Mouse (Mus musculus) midbrain, embryonic 13.5 days (tissue): ENCODE results near the gene Ptprcap. TPM values are rescaled to one million over a fixed set of nuclear protein-coding genes. Genes with fewer than 3 reads are reported as not detected.

Experiments used
- ATAC-seq: fragments of 200-750 bp; cut with Nextera tagmentation; 2 replicates; pipeline ENCODE4 v1.8.0; 2017; ENCODE audit warnings: mild to moderate bottlenecking, moderate TSS enrichment, moderate library complexity
- H3K27ac ChIP-seq: fragments of 300-500 bp; sonication (generic); 2 replicates; pipeline ENCODE4 v1.5.1; 2015; ENCODE audit warnings: inconsistent platforms, mild to moderate bottlenecking, moderate library complexity
- H3K27me3 ChIP-seq: fragments of 300-500 bp; sonication (generic); 2 replicates; pipeline ENCODE4 v1.6.1; 2015; ENCODE audit warnings: mild to moderate bottlenecking, inconsistent platforms
- H3K36me3 ChIP-seq: fragments of 300-500 bp; sonication (generic); 2 replicates; pipeline ENCODE4 v1.6.1; 2015; ENCODE audit warnings: mild to moderate bottlenecking, inconsistent platforms
- H3K4me1 ChIP-seq: fragments of 300-500 bp; sonication (generic); replicated peaks from 2 replicates; pipeline ENCODE4 v1.6.1; 2015; ENCODE audit warnings: inconsistent platforms
- H3K4me2 ChIP-seq: fragments of 300-500 bp; sonication (generic); replicated peaks from 2 replicates; pipeline ENCODE4 v1.6.1; 2015; ENCODE audit warnings: moderate library complexity, mild to moderate bottlenecking, inconsistent platforms
- H3K4me3 ChIP-seq: fragments of 300-500 bp; sonication (generic); replicated peaks from 2 replicates; pipeline ENCODE4 v1.5.1; 2015; ENCODE audit warnings: mild to moderate bottlenecking, inconsistent platforms
- H3K9ac ChIP-seq: fragments of 300-500 bp; sonication (generic); replicated peaks from 2 replicates; pipeline ENCODE4 v1.6.1; 2015; ENCODE audit warnings: mild to moderate bottlenecking, inconsistent platforms
- H3K9me3 ChIP-seq: fragments of 300-500 bp; sonication (generic); 2 replicates; pipeline ENCODE4 v1.6.1; 2016; ENCODE audit warnings: mild to moderate bottlenecking, inconsistent platforms
- WGBS: fragments of 180-500 bp; shearing (Covaris S2); methylation state at CpG from one replicate; pipeline ENCODE4 v1.1.7; 2015; 5-methylcytosine and 5-hydroxymethylcytosine counted together
- polyA plus RNA-seq: library from polyadenylated mRNA; unstranded; fragments of >200 nt; fragmentation: Nextera tagmentation; extraction: Ambion mirVana; gene quantifications from 2 replicates; pipeline ENCODE4 v1.2.1, GENCODE M21; 2015

Gene Ptprcap
- polyA plus RNA-seq, 1 experiment from 2014 or later = 0.50 TPM

GRCm38 (mm10) chr19:4143759-4144268 lies 9.6 kb upstream of the Ptprcap start, which contains the start of gene Cabp4:
Gene Cabp4 (minus strand): TSS chr19:4144033.
- Histone ChIP-seq H3K36me3 (no peaks in the 10 kb centered on the region), H3K27me3 (no peaks in the 10 kb centered on the region), H3K9ac (no peak within 1 kb of the TSS), H3K9me3 (no peaks in the 10 kb centered on the region), H3K27ac (no peak within 1 kb of the TSS), H3K4me2 (no peak within 1 kb of the TSS), H3K4me1 (peaks cover 20% of the 10 kb centered on the region), H3K4me3 (no peak within 1 kb of the TSS)
- ATAC-seq = no peak
- WGBS = 84% methylated on average over 7 of the region's 7 CpGs

GRCm38 (mm10) chr19:4144550-4145498 lies 8.6 kb upstream of the Ptprcap start:
- H3K9me3 ChIP-seq = no peaks in the 10 kb centered on the region
- WGBS = 86% methylated on average over 16 of the region's 16 CpGs
- H3K4me2 ChIP-seq = no peak overlapping the region
- no peak overlapping the region for H3K27ac ChIP-seq
- H3K27me3 ChIP-seq = no peaks in the 10 kb centered on the region
- peaks cover 21% of the 10 kb centered on the region for H3K4me1 ChIP-seq
- no peak for ATAC-seq
- no peaks in the 10 kb centered on the region for H3K36me3 ChIP-seq
- H3K9ac ChIP-seq = no peak overlapping the region
- H3K4me3 ChIP-seq = no peak overlapping the region

GRCm38 (mm10) chr19:4145936-4146335 lies 7.5 kb upstream of the Ptprcap start:
- no peak overlapping the region for H3K4me3 ChIP-seq
- peaks cover 32% of the 10 kb centered on the region for H3K4me1 ChIP-seq
- peaks cover 11% of the 10 kb centered on the region for H3K36me3 ChIP-seq
- WGBS = 80% methylated on average over 5 of the region's 5 CpGs
- H3K4me2 ChIP-seq = no peak overlapping the region
- no peak for ATAC-seq
- H3K9ac ChIP-seq = no peak overlapping the region
- H3K27ac ChIP-seq = no peak overlapping the region
- H3K27me3 ChIP-seq = no peaks in the 10 kb centered on the region
- H3K9me3 ChIP-seq = no peaks in the 10 kb centered on the region

- peaks cover 16% of the 10 kb centered on the region for H3K36me3 ChIP-seq
- 60% methylated on average over 12 of the region's 12 CpGs for WGBS
- no peak overlapping the region for H3K9ac ChIP-seq
- no peak for ATAC-seq
- no peaks in the 10 kb centered on the region for H3K9me3 ChIP-seq
- peaks cover 35% of the 10 kb centered on the region for H3K4me1 ChIP-seq
- H3K27ac ChIP-seq = no peak overlapping the region
- no peaks in the 10 kb centered on the region for H3K27me3 ChIP-seq
- no peak overlapping the region for H3K4me3 ChIP-seq
- no peak overlapping the region for H3K4me2 ChIP-seq
Observed at GRCm38 (mm10) chr19:4146366-4147021, 6.9 kb upstream of the Ptprcap start.

GRCm38 (mm10) chr19:4147022-4147405 lies 6.4 kb upstream of the Ptprcap start:
- WGBS = 50% methylated on average over 3 of the region's 3 CpGs
- no peak overlapping the region for H3K27ac ChIP-seq

GRCm38 (mm10) chr19:4147782-4148490 lies 5.5 kb upstream of the Ptprcap start:
- ATAC-seq = peak; percentile 51
- peak overlapping the region; percentile 94 for H3K4me2 ChIP-seq
- H3K4me3 ChIP-seq = peak overlapping the region; percentile 90
- H3K36me3 ChIP-seq = peaks cover 28% of the 10 kb centered on the region
- peaks cover 35% of the 10 kb centered on the region for H3K4me1 ChIP-seq
- H3K27ac ChIP-seq = peak overlapping the region; percentile 44; the same call in 1 of the 2 replicates
- H3K9me3 ChIP-seq = no peaks in the 10 kb centered on the region
- 31% methylated on average over 9 of the region's 9 CpGs for WGBS
- H3K9ac ChIP-seq = peak overlapping the region; percentile 92
- H3K27me3 ChIP-seq = no peaks in the 10 kb centered on the region

More at GRCm38 (mm10) chr19:4147022-4147405, 6.4 kb upstream of the Ptprcap start:
- no peak overlapping the region for H3K9ac ChIP-seq
- H3K4me1 ChIP-seq = peaks cover 35% of the 10 kb centered on the region
- no peak overlapping the region for H3K4me2 ChIP-seq
- H3K27me3 ChIP-seq = no peaks in the 10 kb centered on the region
- no peak overlapping the region for H3K4me3 ChIP-seq
- H3K36me3 ChIP-seq = peaks cover 20% of the 10 kb centered on the region
- no peak for ATAC-seq
- H3K9me3 ChIP-seq = no peaks in the 10 kb centered on the region

- Histone ChIP-seq H3K27ac (peak within 1 kb of the TSS; percentile 54), H3K36me3 (peaks cover 34% of the 10 kb centered on the region), H3K9me3 (no peaks in the 10 kb centered on the region), H3K4me2 (peak within 1 kb of the TSS; percentile 94), H3K4me1 (peaks cover 35% of the 10 kb centered on the region), H3K4me3 (peak within 1 kb of the TSS; percentile 90), H3K27me3 (no peaks in the 10 kb centered on the region), H3K9ac (peak within 1 kb of the TSS; percentile 92)
- ATAC-seq = peak; percentile 97
- under 1% methylated on average over 33 of the region's 33 CpGs for WGBS
Observed at GRCm38 (mm10) chr19:4148491-4148806, 5.0 kb upstream of the Ptprcap start, which contains the start of gene Coro1b. Gene Coro1b (plus strand): TSS chr19:4148619.

- Histone ChIP-seq H3K4me3 (peak overlapping the region; percentile 90), H3K27me3 (no peaks in the 10 kb centered on the region), H3K4me1 (peaks cover 35% of the 10 kb centered on the region), H3K27ac (peak overlapping the region; percentile 54), H3K9me3 (no peaks in the 10 kb centered on the region), H3K36me3 (peaks cover 37% of the 10 kb centered on the region), H3K9ac (peak overlapping the region; percentile 92), H3K4me2 (peak overlapping the region; percentile 94)
- 4% methylated on average over 8 of the region's 8 CpGs for WGBS
- ATAC-seq = no peak; the same call in 1 of the 2 replicates
Observed at GRCm38 (mm10) chr19:4148819-4149218, 4.6 kb upstream of the Ptprcap start.

GRCm38 (mm10) chr19:4149283-4149682 lies 4.1 kb upstream of the Ptprcap start:
- H3K4me1 ChIP-seq = peaks cover 35% of the 10 kb centered on the region

GRCm38 (mm10) chr19:4149764-4150461 lies 3.5 kb upstream of the Ptprcap start:
- WGBS = 95% methylated on average over 17 of the region's 17 CpGs
- Histone ChIP-seq H3K9ac (no peak overlapping the region), H3K36me3 (peaks cover 39% of the 10 kb centered on the region), H3K27me3 (no peaks in the 10 kb centered on the region), H3K4me2 (0 out of 2 replicates have a peak overlapping the region, but pooled peaks have one; percentile 94), H3K4me3 (peak overlapping the region; percentile 90), H3K9me3 (no peaks in the 10 kb centered on the region), H3K27ac (no peak overlapping the region), H3K4me1 (peaks cover 35% of the 10 kb centered on the region)
- no peak for ATAC-seq

More at GRCm38 (mm10) chr19:4149283-4149682, 4.1 kb upstream of the Ptprcap start:
- 91% methylated on average over 11 of the region's 11 CpGs for WGBS
- H3K36me3 ChIP-seq = peaks cover 39% of the 10 kb centered on the region
- H3K27me3 ChIP-seq = no peaks in the 10 kb centered on the region
- H3K4me2 ChIP-seq = peak overlapping the region; percentile 94
- peak overlapping the region; percentile 92 for H3K9ac ChIP-seq
- H3K4me3 ChIP-seq = peak overlapping the region; percentile 90
- H3K9me3 ChIP-seq = no peaks in the 10 kb centered on the region
- no peak for ATAC-seq
- peak overlapping the region; percentile 54; the same call in 1 of the 2 replicates for H3K27ac ChIP-seq
